Mouse (Mus musculus): ENCODE data around the gene Dhrs4. TPM values are rescaled to one million over a fixed set of nuclear protein-coding genes. Genes with fewer than 3 reads are reported as not detected.
A peak's percentile ranks its signal among the peaks of the same experiment; 100 is the strongest.

The Dhrs4 gene
- polyA plus RNA-seq, 1 experiment from 2014 or later = 177 TPM

DNA sequence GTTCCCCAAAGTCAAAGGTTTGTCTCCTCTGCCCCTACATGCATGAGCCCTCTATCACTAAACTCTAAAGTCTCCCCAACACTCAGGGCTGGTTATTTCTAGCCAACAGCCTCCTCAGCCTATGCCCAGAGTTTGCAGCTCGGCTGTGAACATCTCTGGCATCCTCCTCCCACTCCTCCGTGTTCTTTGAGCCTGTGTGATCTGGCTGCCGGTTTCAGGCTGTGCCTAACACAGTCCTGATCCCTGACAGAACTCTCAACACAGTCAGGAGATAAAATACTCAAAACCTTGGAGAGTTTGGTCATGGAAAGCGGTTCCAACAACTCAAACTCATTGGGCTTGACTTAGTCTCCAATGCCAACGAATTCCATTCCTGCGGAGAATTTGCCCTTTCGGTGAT, 11.4 kb upstream of the Dhrs4 start:
- no peaks in the 10 kb centered on the region for H3K27me3 ChIP-seq (ENCODE audit: insufficient read depth, low read length)
- ATAC-seq = no peak
- H3K4me3 ChIP-seq (ENCODE audit: low read depth, low read length) = no peak overlapping the region
- H3K9ac ChIP-seq (replicated peaks) = no peak overlapping the region
- WGBS (ENCODE audit: insufficient replicate concordance) = 78% methylated on average over 7 of the region's 7 CpGs
- no peak overlapping the region for H3K4me2 ChIP-seq (ENCODE audit: low read depth, low read length)
- no peaks in the 10 kb centered on the region for H3K36me3 ChIP-seq (replicated peaks; ENCODE audit: insufficient read depth, low read length)
- no peaks in the 10 kb centered on the region for H3K9me3 ChIP-seq (ENCODE audit: low read length)
- TF ChIP-seq CTCF (IDR thresholded peaks at IDR 0.05; ENCODE audit: low read depth) (no peak), EP300 (IDR thresholded peaks at IDR 0.05; ENCODE audit: low read depth) (no peak)
- DNase-seq = no peak
- peaks cover 15% of the 10 kb centered on the region for H3K4me1 ChIP-seq (ENCODE audit: insufficient read depth)
- H3K27ac ChIP-seq (ENCODE audit: low read depth) = peak overlapping the region; percentile 90; the same call in 1 of the 2 replicates

GRCm38 (mm10) chr14:55468301-55468741, 10.2 kb upstream of the Dhrs4 start:
- Histone ChIP-seq H3K4me3 (ENCODE audit: low read depth, low read length) (no peak overlapping the region), H3K27ac (ENCODE audit: low read depth) (peak overlapping the region; percentile 90), H3K27me3 (ENCODE audit: insufficient read depth, low read length) (no peaks in the 10 kb centered on the region), H3K4me2 (ENCODE audit: low read depth, low read length) (no peak overlapping the region), H3K36me3 (replicated peaks; ENCODE audit: insufficient read depth, low read length) (no peaks in the 10 kb centered on the region), H3K9ac (replicated peaks) (no peak overlapping the region), H3K9me3 (ENCODE audit: low read length) (no peaks in the 10 kb centered on the region), H3K4me1 (ENCODE audit: insufficient read depth) (peaks cover 15% of the 10 kb centered on the region)
- ATAC-seq (peak; percentile 92), DNase-seq (no peak)
- 51% methylated on average over 2 of the region's 2 CpGs for WGBS (ENCODE audit: insufficient replicate concordance)
- TF ChIP-seq CTCF (IDR thresholded peaks at IDR 0.05; ENCODE audit: low read depth) = no peak
- peak; percentile 82 for TF ChIP-seq EP300 (IDR thresholded peaks at IDR 0.05; ENCODE audit: low read depth)

GRCm38 (mm10) chr14:55469041-55469440, 9.5 kb upstream of the Dhrs4 start:
- Histone ChIP-seq H3K27ac (ENCODE audit: low read depth) (peak overlapping the region; percentile 90), H3K4me2 (ENCODE audit: low read depth, low read length) (no peak overlapping the region), H3K9ac (replicated peaks) (no peak overlapping the region), H3K36me3 (replicated peaks; ENCODE audit: insufficient read depth, low read length) (no peaks in the 10 kb centered on the region), H3K4me1 (ENCODE audit: insufficient read depth) (peaks cover 15% of the 10 kb centered on the region), H3K9me3 (ENCODE audit: low read length) (no peaks in the 10 kb centered on the region), H3K4me3 (ENCODE audit: low read depth, low read length) (no peak overlapping the region), H3K27me3 (ENCODE audit: insufficient read depth, low read length) (no peaks in the 10 kb centered on the region)
- no peak for DNase-seq
- peak; percentile 68 for ATAC-seq
- whole genome bisulfite sequencing (ENCODE audit: insufficient replicate concordance) = 55% methylated on average over 2 of the region's 2 CpGs
- no peak for TF ChIP-seq EP300 (IDR thresholded peaks at IDR 0.05; ENCODE audit: low read depth)
- no peak for TF ChIP-seq CTCF (IDR thresholded peaks at IDR 0.05; ENCODE audit: low read depth)

- Histone ChIP-seq H3K9me3 (ENCODE audit: low read length) (no peaks in the 10 kb centered on the region), H3K27me3 (ENCODE audit: insufficient read depth, low read length) (no peaks in the 10 kb centered on the region), H3K9ac (replicated peaks) (no peak overlapping the region), H3K4me2 (ENCODE audit: low read depth, low read length) (no peak overlapping the region), H3K4me1 (ENCODE audit: insufficient read depth) (peaks cover 15% of the 10 kb centered on the region), H3K4me3 (ENCODE audit: low read depth, low read length) (no peak overlapping the region), H3K36me3 (replicated peaks; ENCODE audit: insufficient read depth, low read length) (no peaks in the 10 kb centered on the region), H3K27ac (ENCODE audit: low read depth) (peak overlapping the region; percentile 90)
- no peak for TF ChIP-seq CTCF (IDR thresholded peaks at IDR 0.05; ENCODE audit: low read depth)
- no peak for TF ChIP-seq EP300 (IDR thresholded peaks at IDR 0.05; ENCODE audit: low read depth)
- ATAC-seq = no peak
- no peak for DNase-seq
- WGBS (ENCODE audit: insufficient replicate concordance) = 62% methylated on average over 6 of the region's 6 CpGs
Observed at GRCm38 (mm10) chr14:55469821-55470220, 8.7 kb upstream of the Dhrs4 start.

GRCm38 (mm10) chr14:55470806-55471205, 7.8 kb upstream of the Dhrs4 start:
- DNase-seq = no peak
- no peak for ATAC-seq
- H3K4me2 ChIP-seq (ENCODE audit: low read depth, low read length) = peak overlapping the region; percentile 24; the same call in 1 of the 2 replicates
- H3K9ac ChIP-seq (replicated peaks) = no peak overlapping the region
- H3K4me3 ChIP-seq (ENCODE audit: low read depth, low read length) = no peak overlapping the region
- 3% methylated on average over 10 of the region's 10 CpGs for whole genome bisulfite sequencing (ENCODE audit: insufficient replicate concordance)
- no peaks in the 10 kb centered on the region for H3K27me3 ChIP-seq (ENCODE audit: insufficient read depth, low read length)
- no peaks in the 10 kb centered on the region for H3K9me3 ChIP-seq (ENCODE audit: low read length)
- TF ChIP-seq CTCF (IDR thresholded peaks at IDR 0.05; ENCODE audit: low read depth) (no peak), EP300 (IDR thresholded peaks at IDR 0.05; ENCODE audit: low read depth) (no peak)
- H3K36me3 ChIP-seq (replicated peaks; ENCODE audit: insufficient read depth, low read length) = no peaks in the 10 kb centered on the region
- peaks cover 17% of the 10 kb centered on the region for H3K4me1 ChIP-seq (ENCODE audit: insufficient read depth)
- H3K27ac ChIP-seq (ENCODE audit: low read depth) = 0 out of 2 replicates have a peak overlapping the region, but pooled peaks have one; percentile 4

DNA sequence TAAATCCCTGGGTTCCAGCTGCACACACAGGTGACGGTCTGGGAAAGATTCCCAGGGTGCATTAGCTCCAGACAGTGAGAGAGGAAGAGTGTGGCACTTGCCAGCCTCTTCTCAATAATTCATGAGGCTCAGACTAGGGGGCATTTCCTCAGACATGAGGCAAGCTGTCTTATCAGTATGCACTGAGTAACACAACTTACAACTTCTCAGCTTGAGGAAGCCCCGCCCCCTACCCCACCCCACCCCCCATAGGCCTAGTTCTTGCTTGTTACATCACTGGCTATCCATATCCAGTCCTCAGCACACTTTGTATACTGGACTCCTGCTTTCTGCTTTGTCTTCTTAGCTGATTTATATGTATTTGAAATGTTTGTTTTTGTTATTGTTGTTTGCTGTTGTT, 2.9 kb upstream of the Dhrs4 start:
- TF ChIP-seq EP300 (IDR thresholded peaks at IDR 0.05; ENCODE audit: low read depth) (no peak), CTCF (IDR thresholded peaks at IDR 0.05; ENCODE audit: low read depth) (no peak)
- Histone ChIP-seq H3K27ac (ENCODE audit: low read depth) (no peak overlapping the region), H3K27me3 (ENCODE audit: insufficient read depth, low read length) (no peaks in the 10 kb centered on the region), H3K4me1 (ENCODE audit: insufficient read depth) (peaks cover 32% of the 10 kb centered on the region), H3K9me3 (ENCODE audit: low read length) (no peaks in the 10 kb centered on the region), H3K4me3 (ENCODE audit: low read depth, low read length) (no peak overlapping the region), H3K9ac (replicated peaks) (no peak overlapping the region), H3K36me3 (replicated peaks; ENCODE audit: insufficient read depth, low read length) (no peaks in the 10 kb centered on the region), H3K4me2 (ENCODE audit: low read depth, low read length) (no peak overlapping the region)
- DNase-seq (no peak), ATAC-seq (no peak)
- WGBS (ENCODE audit: insufficient replicate concordance) = 45% methylated on average over 2 of the region's 2 CpGs

All from liver, postnatal 0 days (tissue).